Mouse (Mus musculus) heart, adult 11 months (tissue): ENCODE data around the gene Trpm3.
A peak's percentile ranks its signal among the peaks of the same experiment; 100 is the strongest.

Experiments used
- DNase-seq: peaks from one replicate; pipeline ENCODE4 v3.0.0; 2022

The Trpm3 gene

GRCm38 (mm10) chr19:22869853-22870252 is 731.0 kb downstream of the Trpm3 start:
- no peak for DNase-seq

GRCm38 (mm10) chr19:22872456-22872855 is 733.6 kb downstream of the Trpm3 start:
- DNase-seq: no peak

- no peak for DNase-seq
Measured at GRCm38 (mm10) chr19:22880199-22880598, 741.4 kb downstream of the Trpm3 start.

- DNase-seq: peak; percentile 63
Measured at GRCm38 (mm10) chr19:22882670-22883111, 743.8 kb downstream of the Trpm3 start.

GRCm38 (mm10) chr19:22883154-22883553 is 744.3 kb downstream of the Trpm3 start:
- peak; percentile 46 for DNase-seq

GRCm38 (mm10) chr19:22883744-22884317 is 745.0 kb downstream of the Trpm3 start:
- peak; percentile 94 for DNase-seq

GRCm38 (mm10) chr19:22884357-22884756 is 745.5 kb downstream of the Trpm3 start:
- DNase-seq: no peak

- no peak for DNase-seq
Measured at GRCm38 (mm10) chr19:22885051-22885450, 746.2 kb downstream of the Trpm3 start.

- DNase-seq: peak; percentile 98
Measured at GRCm38 (mm10) chr19:22901892-22902291, 763.0 kb downstream of the Trpm3 start.

GRCm38 (mm10) chr19:22902386-22902785 is 763.5 kb downstream of the Trpm3 start:
- peak; percentile 79 for DNase-seq

- DNase-seq: peak; percentile 95
Measured at GRCm38 (mm10) chr19:22905066-22905482, 766.2 kb downstream of the Trpm3 start.

GRCm38 (mm10) chr19:22910686-22911085 is 771.8 kb downstream of the Trpm3 start:
- peak; percentile 77 for DNase-seq

- DNase-seq: peak; percentile 96
Measured at GRCm38 (mm10) chr19:22912971-22913370, 774.1 kb downstream of the Trpm3 start.

- DNase-seq: peak; percentile 98
Measured at GRCm38 (mm10) chr19:22915868-22916642, 777.2 kb downstream of the Trpm3 start.

- peak; percentile 100 for DNase-seq
Measured at GRCm38 (mm10) chr19:22916643-22917344, 777.9 kb downstream of the Trpm3 start.

- DNase-seq: no peak
Measured at GRCm38 (mm10) chr19:22917345-22917735, 778.5 kb downstream of the Trpm3 start.

GRCm38 (mm10) chr19:22920949-22921348 is 782.1 kb downstream of the Trpm3 start:
- peak; percentile 62 for DNase-seq

- DNase-seq: peak; percentile 82
Measured at GRCm38 (mm10) chr19:22922871-22923670, 784.2 kb downstream of the Trpm3 start.

GRCm38 (mm10) chr19:22925284-22925683 is 786.4 kb downstream of the Trpm3 start:
- peak; percentile 30 for DNase-seq

GRCm38 (mm10) chr19:22926753-22927152 is 787.9 kb downstream of the Trpm3 start:
- peak; percentile 97 for DNase-seq

- DNase-seq: peak; percentile 90
Measured at GRCm38 (mm10) chr19:22928366-22928765, 789.5 kb downstream of the Trpm3 start.

GRCm38 (mm10) chr19:22929768-22930167 is 790.9 kb downstream of the Trpm3 start:
- DNase-seq: peak; percentile 78

- peak; percentile 98 for DNase-seq
Measured at GRCm38 (mm10) chr19:22930368-22930834, 791.6 kb downstream of the Trpm3 start.
